Mouse (Mus musculus): ENCODE data around the gene Gmds. TPM values are rescaled to one million over a fixed set of nuclear protein-coding genes. Genes with fewer than 3 reads are reported as not detected.

Gmds gene
- polyA plus RNA-seq, 1 experiment from 2014 or later: 133 TPM

- H3K4me2 ChIP-seq (ENCODE audit: low read length): no peak overlapping the region
- H3K27me3 ChIP-seq (replicated peaks; ENCODE audit: control insufficient read depth, insufficient read depth, low read length): peaks cover 97% of the 10 kb centered on the region
- DNase-seq (ENCODE audit: low spot score): no peak
- no peaks in the 10 kb centered on the region for H3K36me3 ChIP-seq (ENCODE audit: control insufficient read depth, insufficient read depth, low read length)
- WGBS: 70% methylated on average over 2 of the region's 2 CpGs
- no peak for ATAC-seq (replicated peaks; ENCODE audit: low FRiP score, low TSS enrichment, low read depth)
- no peak overlapping the region for H3K27ac ChIP-seq (ENCODE audit: low read depth)
- no peak overlapping the region for H3K4me3 ChIP-seq (ENCODE audit: low read depth, low read length)
- no peak overlapping the region for H3K9ac ChIP-seq (ENCODE audit: low read length)
- no peaks in the 10 kb centered on the region for H3K9me3 ChIP-seq (ENCODE audit: control insufficient read depth, low read length)
- peaks cover 7% of the 10 kb centered on the region for H3K4me1 ChIP-seq (replicated peaks; ENCODE audit: control insufficient read depth, insufficient read depth, low read length)
Observed at GRCm38 (mm10) chr13:31812701-31813100, 525.8 kb downstream of the Gmds start.

GRCm38 (mm10) chr13:31811542-31812021 is 527.0 kb downstream of the Gmds start:
- no peaks in the 10 kb centered on the region for H3K36me3 ChIP-seq (ENCODE audit: control insufficient read depth, insufficient read depth, low read length)
- ATAC-seq (replicated peaks; ENCODE audit: low FRiP score, low TSS enrichment, low read depth): 0 out of 2 replicates have a peak, but pooled peaks have one; percentile 12
- 0 out of 2 replicates have a peak overlapping the region, but pooled peaks have one; percentile 37 for H3K9ac ChIP-seq (ENCODE audit: low read length)
- peaks cover 7% of the 10 kb centered on the region for H3K4me1 ChIP-seq (replicated peaks; ENCODE audit: control insufficient read depth, insufficient read depth, low read length)
- WGBS: 17% methylated on average over 38 of the region's 44 CpGs
- no peaks in the 10 kb centered on the region for H3K9me3 ChIP-seq (ENCODE audit: control insufficient read depth, low read length)
- H3K4me2 ChIP-seq (ENCODE audit: low read length): peak overlapping the region; percentile 44
- H3K27ac ChIP-seq (ENCODE audit: low read depth): no peak overlapping the region
- peaks cover 97% of the 10 kb centered on the region for H3K27me3 ChIP-seq (replicated peaks; ENCODE audit: control insufficient read depth, insufficient read depth, low read length)
- DNase-seq (ENCODE audit: low spot score): peak; percentile 80
- peak overlapping the region; percentile 24 for H3K4me3 ChIP-seq (ENCODE audit: low read depth, low read length)

GRCm38 (mm10) chr13:31810693-31811541 is 527.6 kb downstream of the Gmds start:
- ATAC-seq (replicated peaks; ENCODE audit: low FRiP score, low TSS enrichment, low read depth) (no peak), DNase-seq (ENCODE audit: low spot score) (peak; percentile 80)
- H3K27me3 ChIP-seq (replicated peaks; ENCODE audit: control insufficient read depth, insufficient read depth, low read length): peaks cover 97% of the 10 kb centered on the region
- 2% methylated on average over 65 of the region's 65 CpGs for WGBS
- peak overlapping the region; percentile 37 for H3K9ac ChIP-seq (ENCODE audit: low read length)
- H3K4me2 ChIP-seq (ENCODE audit: low read length): peak overlapping the region; percentile 44
- H3K4me1 ChIP-seq (replicated peaks; ENCODE audit: control insufficient read depth, insufficient read depth, low read length): peaks cover 7% of the 10 kb centered on the region
- peak overlapping the region; percentile 24 for H3K4me3 ChIP-seq (ENCODE audit: low read depth, low read length)
- H3K27ac ChIP-seq (ENCODE audit: low read depth): no peak overlapping the region
- H3K9me3 ChIP-seq (ENCODE audit: control insufficient read depth, low read length): no peaks in the 10 kb centered on the region
- no peaks in the 10 kb centered on the region for H3K36me3 ChIP-seq (ENCODE audit: control insufficient read depth, insufficient read depth, low read length)

GRCm38 (mm10) chr13:31810375-31810692 is 528.2 kb downstream of the Gmds start:
- H3K4me1 ChIP-seq (replicated peaks; ENCODE audit: control insufficient read depth, insufficient read depth, low read length): peaks cover 7% of the 10 kb centered on the region
- DNase-seq (ENCODE audit: low spot score): peak; percentile 63

GRCm38 (mm10) chr13:31809701-31810100 is 528.8 kb downstream of the Gmds start:
- peaks cover 7% of the 10 kb centered on the region for H3K4me1 ChIP-seq (replicated peaks; ENCODE audit: control insufficient read depth, insufficient read depth, low read length)
- DNase-seq (ENCODE audit: low spot score): no peak
- ATAC-seq (replicated peaks; ENCODE audit: low FRiP score, low TSS enrichment, low read depth): no peak
- no peaks in the 10 kb centered on the region for H3K9me3 ChIP-seq (ENCODE audit: control insufficient read depth, low read length)
- H3K4me2 ChIP-seq (ENCODE audit: low read length): no peak overlapping the region
- no peaks in the 10 kb centered on the region for H3K36me3 ChIP-seq (ENCODE audit: control insufficient read depth, insufficient read depth, low read length)
- WGBS: 17% methylated on average over 6 of the region's 6 CpGs
- no peak overlapping the region for H3K9ac ChIP-seq (ENCODE audit: low read length)
- H3K27ac ChIP-seq (ENCODE audit: low read depth): no peak overlapping the region
- H3K4me3 ChIP-seq (ENCODE audit: low read depth, low read length): no peak overlapping the region
- H3K27me3 ChIP-seq (replicated peaks; ENCODE audit: control insufficient read depth, insufficient read depth, low read length): peaks cover 97% of the 10 kb centered on the region

More at GRCm38 (mm10) chr13:31810375-31810692, 528.2 kb downstream of the Gmds start:
- Histone ChIP-seq H3K9me3 (ENCODE audit: control insufficient read depth, low read length) (no peaks in the 10 kb centered on the region), H3K9ac (ENCODE audit: low read length) (no peak overlapping the region), H3K4me2 (ENCODE audit: low read length) (no peak overlapping the region), H3K36me3 (ENCODE audit: control insufficient read depth, insufficient read depth, low read length) (no peaks in the 10 kb centered on the region), H3K27me3 (replicated peaks; ENCODE audit: control insufficient read depth, insufficient read depth, low read length) (peaks cover 97% of the 10 kb centered on the region), H3K4me3 (ENCODE audit: low read depth, low read length) (peak overlapping the region; percentile 24; the same call in 1 of the 2 replicates), H3K27ac (ENCODE audit: low read depth) (no peak overlapping the region)
- ATAC-seq (replicated peaks; ENCODE audit: low FRiP score, low TSS enrichment, low read depth): no peak
- WGBS: 7% methylated on average over 9 of the region's 9 CpGs

GRCm38 (mm10) chr13:31808804-31809420 is 529.6 kb downstream of the Gmds start:
- Histone ChIP-seq H3K27me3 (replicated peaks; ENCODE audit: control insufficient read depth, insufficient read depth, low read length) (peaks cover 97% of the 10 kb centered on the region), H3K4me1 (replicated peaks; ENCODE audit: control insufficient read depth, insufficient read depth, low read length) (peaks cover 7% of the 10 kb centered on the region), H3K9ac (ENCODE audit: low read length) (no peak overlapping the region), H3K27ac (ENCODE audit: low read depth) (no peak overlapping the region), H3K36me3 (ENCODE audit: control insufficient read depth, insufficient read depth, low read length) (no peaks in the 10 kb centered on the region), H3K4me2 (ENCODE audit: low read length) (peak overlapping the region; percentile 94), H3K4me3 (ENCODE audit: low read depth, low read length) (peak overlapping the region; percentile 51), H3K9me3 (ENCODE audit: control insufficient read depth, low read length) (no peaks in the 10 kb centered on the region)
- 8% methylated on average over 16 of the region's 16 CpGs for WGBS
- ATAC-seq (replicated peaks; ENCODE audit: low FRiP score, low TSS enrichment, low read depth) (no peak), DNase-seq (ENCODE audit: low spot score) (no peak)

GRCm38 (mm10) chr13:31808116-31808803 is 530.3 kb downstream of the Gmds start:
- DNase-seq (ENCODE audit: low spot score): peak; percentile 80
- Histone ChIP-seq H3K4me1 (replicated peaks; ENCODE audit: control insufficient read depth, insufficient read depth, low read length) (peaks cover 7% of the 10 kb centered on the region), H3K4me2 (ENCODE audit: low read length) (peak overlapping the region; percentile 94), H3K9ac (ENCODE audit: low read length) (peak overlapping the region; percentile 34), H3K4me3 (ENCODE audit: low read depth, low read length) (peak overlapping the region; percentile 51), H3K36me3 (ENCODE audit: control insufficient read depth, insufficient read depth, low read length) (no peaks in the 10 kb centered on the region), H3K27me3 (replicated peaks; ENCODE audit: control insufficient read depth, insufficient read depth, low read length) (peaks cover 97% of the 10 kb centered on the region), H3K9me3 (ENCODE audit: control insufficient read depth, low read length) (no peaks in the 10 kb centered on the region), H3K27ac (ENCODE audit: low read depth) (no peak overlapping the region)
- under 1% methylated on average over 70 of the region's 73 CpGs for WGBS
- ATAC-seq (replicated peaks; ENCODE audit: low FRiP score, low TSS enrichment, low read depth): no peak

GRCm38 (mm10) chr13:31807736-31808115 is 530.8 kb downstream of the Gmds start:
- Histone ChIP-seq H3K9ac (ENCODE audit: low read length) (peak overlapping the region; percentile 34), H3K36me3 (ENCODE audit: control insufficient read depth, insufficient read depth, low read length) (no peaks in the 10 kb centered on the region), H3K4me2 (ENCODE audit: low read length) (peak overlapping the region; percentile 94), H3K27me3 (replicated peaks; ENCODE audit: control insufficient read depth, insufficient read depth, low read length) (peaks cover 97% of the 10 kb centered on the region), H3K4me3 (ENCODE audit: low read depth, low read length) (peak overlapping the region; percentile 51), H3K27ac (ENCODE audit: low read depth) (no peak overlapping the region), H3K4me1 (replicated peaks; ENCODE audit: control insufficient read depth, insufficient read depth, low read length) (peaks cover 7% of the 10 kb centered on the region), H3K9me3 (ENCODE audit: control insufficient read depth, low read length) (no peaks in the 10 kb centered on the region)
- ATAC-seq (replicated peaks; ENCODE audit: low FRiP score, low TSS enrichment, low read depth) (no peak), DNase-seq (ENCODE audit: low spot score) (peak; percentile 74)
- under 1% methylated on average over 46 of the region's 47 CpGs for WGBS
